Mouse (Mus musculus) cortical plate, adult 2 months (tissue): ENCODE data around the gene Grid2. TPM values are rescaled to one million over a fixed set of nuclear protein-coding genes. Genes with fewer than 3 reads are reported as not detected.

Source experiments
- H3K27ac ChIP-seq: fragments of 200-500 bp; 2 replicates; pipeline ENCODE4 v1.5.1; 2012; ENCODE audit warnings: low read length, control low read depth, inconsistent platforms; ENCODE audit not compliant: insufficient read depth
- H3K4me1 ChIP-seq: fragments of 200-500 bp; 2 replicates; pipeline ENCODE4 v1.6.1; 2011; ENCODE audit warnings: low read length; ENCODE audit not compliant: control insufficient read depth, insufficient read depth
- H3K4me3 ChIP-seq: fragments of 200-500 bp; 2 replicates; pipeline ENCODE4 v1.5.1; 2011; ENCODE audit warnings: mild to moderate bottlenecking, low read length, control low read depth; ENCODE audit not compliant: insufficient read depth
- CTCF ChIP-seq: fragments of 200-500 bp; IDR thresholded peaks from 2 replicates; pipeline ENCODE4 v1.5.1; 2011; ENCODE audit warnings: mild to moderate bottlenecking, control low read depth, low read length; ENCODE audit not compliant: insufficient read depth; ENCODE audit errors: extremely low read depth
- POLR2A ChIP-seq: fragments of 200-500 bp; IDR thresholded peaks from 2 replicates; pipeline ENCODE4 v1.6.1; 2011; ENCODE audit warnings: mild to moderate bottlenecking, low read length, control low read depth; ENCODE audit not compliant: insufficient read depth; ENCODE audit errors: extremely low read depth
- polyA plus RNA-seq: library from polyadenylated mRNA; depleted of rRNA; stranded (reverse); fragments of >200 nt; gene quantifications from 2 replicates; pipeline ENCODE4 v1.2.3, GENCODE M21; 2012

The Grid2 gene
- polyA plus RNA-seq, 1 experiment: 9.0 TPM

- Histone ChIP-seq H3K4me3 (no peak overlapping the region), H3K4me1 (no peaks in the 10 kb centered on the region), H3K27ac (no peak overlapping the region)
- TF ChIP-seq CTCF: no peak
- TF ChIP-seq POLR2A: no peak
These were observed 564.6 kb downstream of the Grid2 start for GRCm38 (mm10) chr6:63820236-63820635.

- no peak for TF ChIP-seq CTCF
- no peak for TF ChIP-seq POLR2A
- Histone ChIP-seq H3K27ac (no peak overlapping the region), H3K4me3 (no peak overlapping the region), H3K4me1 (no peaks in the 10 kb centered on the region)
These were observed 607.0 kb downstream of the Grid2 start for GRCm38 (mm10) chr6:63862628-63863027.

- TF ChIP-seq POLR2A (no peak), CTCF (no peak)
- H3K4me1 ChIP-seq: no peaks in the 10 kb centered on the region
- H3K4me3 ChIP-seq: no peak overlapping the region
- no peak overlapping the region for H3K27ac ChIP-seq
These were observed 621.5 kb downstream of the Grid2 start for GRCm38 (mm10) chr6:63877088-63877764.

GRCm38 (mm10) chr6:63877765-63878345, 622.2 kb downstream of the Grid2 start:
- H3K4me3 ChIP-seq: no peak overlapping the region
- no peak overlapping the region for H3K27ac ChIP-seq
- no peaks in the 10 kb centered on the region for H3K4me1 ChIP-seq
- TF ChIP-seq POLR2A: no peak
- no peak for TF ChIP-seq CTCF

GRCm38 (mm10) chr6:63894714-63895113, 639.0 kb downstream of the Grid2 start:
- no peak for TF ChIP-seq POLR2A
- no peak for TF ChIP-seq CTCF
- no peak overlapping the region for H3K4me3 ChIP-seq
- H3K27ac ChIP-seq: no peak overlapping the region
- no peaks in the 10 kb centered on the region for H3K4me1 ChIP-seq

- Histone ChIP-seq H3K4me1 (no peaks in the 10 kb centered on the region), H3K4me3 (no peak overlapping the region), H3K27ac (no peak overlapping the region)
- no peak for TF ChIP-seq CTCF
- no peak for TF ChIP-seq POLR2A
These were observed 642.5 kb downstream of the Grid2 start for GRCm38 (mm10) chr6:63898171-63898570.

- TF ChIP-seq POLR2A (no peak), CTCF (no peak)
- H3K4me3 ChIP-seq: no peak overlapping the region
- no peak overlapping the region for H3K27ac ChIP-seq
- H3K4me1 ChIP-seq: no peaks in the 10 kb centered on the region
These were observed 661.4 kb downstream of the Grid2 start for GRCm38 (mm10) chr6:63917035-63917570.

- Histone ChIP-seq H3K4me1 (no peaks in the 10 kb centered on the region), H3K27ac (no peak overlapping the region), H3K4me3 (no peak overlapping the region)
- TF ChIP-seq POLR2A: no peak
- TF ChIP-seq CTCF: no peak
These were observed 666.3 kb downstream of the Grid2 start for GRCm38 (mm10) chr6:63921951-63922350.

- no peak overlapping the region for H3K27ac ChIP-seq
- TF ChIP-seq POLR2A (no peak), CTCF (no peak)
- no peak overlapping the region for H3K4me3 ChIP-seq
- H3K4me1 ChIP-seq: no peaks in the 10 kb centered on the region
These were observed 675.5 kb downstream of the Grid2 start for GRCm38 (mm10) chr6:63931201-63931600.

GRCm38 (mm10) chr6:63946721-63947120, 691.0 kb downstream of the Grid2 start:
- Histone ChIP-seq H3K4me1 (no peaks in the 10 kb centered on the region), H3K4me3 (no peak overlapping the region), H3K27ac (no peak overlapping the region)
- TF ChIP-seq CTCF (no peak), POLR2A (no peak)
